Mouse (Mus musculus): ENCODE data around the gene Samm50. TPM values are rescaled to one million over a fixed set of nuclear protein-coding genes. Genes with fewer than 3 reads are reported as not detected.
A peak's percentile ranks its signal among the peaks of the same experiment; 100 is the strongest.

Gene Samm50
- polyA plus RNA-seq, 1 experiment: 37.1 TPM

GRCm38 (mm10) chr15:84171166-84171565 lies 20.9 kb upstream of the Samm50 start:
- no peak for TF ChIP-seq CTCF (IDR thresholded peaks at IDR 0.05; ENCODE audit: control insufficient read depth, insufficient read depth, low read length)
- no peak for TF ChIP-seq POLR2A (IDR thresholded peaks at IDR 0.05; ENCODE audit: borderline replicate concordance, control insufficient read depth, low read depth, low read length)
- 84% methylated on average over 7 of the region's 7 CpGs for WGBS

GRCm38 (mm10) chr15:84178733-84179132 lies 13.3 kb upstream of the Samm50 start:
- 72% methylated on average over 9 of the region's 9 CpGs for WGBS
- Histone ChIP-seq H3K27ac (ENCODE audit: control insufficient read depth, insufficient read depth, low read depth, low read length, poor library complexity) (no peak overlapping the region), H3K4me1 (ENCODE audit: control insufficient read depth, insufficient read depth, low read length) (peaks cover 2% of the 10 kb centered on the region; the same call in 1 of the 2 replicates), H3K4me3 (replicated peaks; ENCODE audit: control insufficient read depth, low read depth, low read length) (no peak overlapping the region)
- TF ChIP-seq POLR2A (IDR thresholded peaks at IDR 0.05; ENCODE audit: borderline replicate concordance, control insufficient read depth, low read depth, low read length) (no peak), CTCF (IDR thresholded peaks at IDR 0.05; ENCODE audit: control insufficient read depth, insufficient read depth, low read length) (no peak)

More at GRCm38 (mm10) chr15:84171166-84171565, 20.9 kb upstream of the Samm50 start:
- Histone ChIP-seq H3K4me3 (replicated peaks; ENCODE audit: control insufficient read depth, low read depth, low read length) (no peak overlapping the region), H3K4me1 (ENCODE audit: control insufficient read depth, insufficient read depth, low read length) (no peaks in the 10 kb centered on the region), H3K27ac (ENCODE audit: control insufficient read depth, insufficient read depth, low read depth, low read length, poor library complexity) (no peak overlapping the region)

GRCm38 (mm10) chr15:84182000-84182399 lies 10.0 kb upstream of the Samm50 start:
- WGBS: 72% methylated on average over 6 of the region's 6 CpGs
- TF ChIP-seq CTCF (IDR thresholded peaks at IDR 0.05; ENCODE audit: control insufficient read depth, insufficient read depth, low read length) (no peak), POLR2A (IDR thresholded peaks at IDR 0.05; ENCODE audit: borderline replicate concordance, control insufficient read depth, low read depth, low read length) (no peak)

GRCm38 (mm10) chr15:84183967-84184366 lies 8.1 kb upstream of the Samm50 start:
- H3K27ac ChIP-seq (ENCODE audit: control insufficient read depth, insufficient read depth, low read depth, low read length, poor library complexity): no peak overlapping the region
- 0% methylated on average over 1 of the region's 1 CpGs for WGBS
- peaks cover 2% of the 10 kb centered on the region; the same call in 1 of the 2 replicates for H3K4me1 ChIP-seq (ENCODE audit: control insufficient read depth, insufficient read depth, low read length)
- H3K4me3 ChIP-seq (replicated peaks; ENCODE audit: control insufficient read depth, low read depth, low read length): no peak overlapping the region
- TF ChIP-seq CTCF (IDR thresholded peaks at IDR 0.05; ENCODE audit: control insufficient read depth, insufficient read depth, low read length) (no peak), POLR2A (IDR thresholded peaks at IDR 0.05; ENCODE audit: borderline replicate concordance, control insufficient read depth, low read depth, low read length) (no peak)

More at GRCm38 (mm10) chr15:84182000-84182399, 10.0 kb upstream of the Samm50 start:
- no peak overlapping the region for H3K4me3 ChIP-seq (replicated peaks; ENCODE audit: control insufficient read depth, low read depth, low read length)
- H3K4me1 ChIP-seq (ENCODE audit: control insufficient read depth, insufficient read depth, low read length): peaks cover 2% of the 10 kb centered on the region; the same call in 1 of the 2 replicates
- no peak overlapping the region for H3K27ac ChIP-seq (ENCODE audit: control insufficient read depth, insufficient read depth, low read depth, low read length, poor library complexity)

GRCm38 (mm10) chr15:84186196-84186595 lies 5.8 kb upstream of the Samm50 start:
- H3K4me1 ChIP-seq (ENCODE audit: control insufficient read depth, insufficient read depth, low read length): peaks cover 4% of the 10 kb centered on the region
- no peak overlapping the region for H3K27ac ChIP-seq (ENCODE audit: control insufficient read depth, insufficient read depth, low read depth, low read length, poor library complexity)
- H3K4me3 ChIP-seq (replicated peaks; ENCODE audit: control insufficient read depth, low read depth, low read length): no peak overlapping the region
- TF ChIP-seq CTCF (IDR thresholded peaks at IDR 0.05; ENCODE audit: control insufficient read depth, insufficient read depth, low read length) (no peak), POLR2A (IDR thresholded peaks at IDR 0.05; ENCODE audit: borderline replicate concordance, control insufficient read depth, low read depth, low read length) (no peak)
- WGBS: 67% methylated on average over 4 of the region's 4 CpGs

GRCm38 (mm10) chr15:84188887-84189530 lies 3.0 kb upstream of the Samm50 start:
- Histone ChIP-seq H3K4me1 (ENCODE audit: control insufficient read depth, insufficient read depth, low read length) (peaks cover 4% of the 10 kb centered on the region), H3K27ac (ENCODE audit: control insufficient read depth, insufficient read depth, low read depth, low read length, poor library complexity) (no peak overlapping the region), H3K4me3 (replicated peaks; ENCODE audit: control insufficient read depth, low read depth, low read length) (no peak overlapping the region)
- TF ChIP-seq CTCF (IDR thresholded peaks at IDR 0.05; ENCODE audit: control insufficient read depth, insufficient read depth, low read length): no peak
- TF ChIP-seq POLR2A (IDR thresholded peaks at IDR 0.05; ENCODE audit: borderline replicate concordance, control insufficient read depth, low read depth, low read length): no peak
- 70% methylated on average over 2 of the region's 2 CpGs for WGBS

- no peak overlapping the region for H3K27ac ChIP-seq (ENCODE audit: control insufficient read depth, insufficient read depth, low read depth, low read length, poor library complexity)
- no peak for TF ChIP-seq POLR2A (IDR thresholded peaks at IDR 0.05; ENCODE audit: borderline replicate concordance, control insufficient read depth, low read depth, low read length)
- TF ChIP-seq CTCF (IDR thresholded peaks at IDR 0.05; ENCODE audit: control insufficient read depth, insufficient read depth, low read length): no peak
- 46% methylated on average over 3 of the region's 3 CpGs for WGBS
- no peak overlapping the region for H3K4me3 ChIP-seq (replicated peaks; ENCODE audit: control insufficient read depth, low read depth, low read length)
- H3K4me1 ChIP-seq (ENCODE audit: control insufficient read depth, insufficient read depth, low read length): peaks cover 4% of the 10 kb centered on the region
These were observed 2.2 kb upstream of the Samm50 start for GRCm38 (mm10) chr15:84189881-84190280.

- H3K4me3 ChIP-seq (replicated peaks; ENCODE audit: control insufficient read depth, low read depth, low read length): peak overlapping the region; percentile 95
- TF ChIP-seq POLR2A (IDR thresholded peaks at IDR 0.05; ENCODE audit: borderline replicate concordance, control insufficient read depth, low read depth, low read length): no peak
- TF ChIP-seq CTCF (IDR thresholded peaks at IDR 0.05; ENCODE audit: control insufficient read depth, insufficient read depth, low read length): no peak
- peak overlapping the region; percentile 89 for H3K27ac ChIP-seq (ENCODE audit: control insufficient read depth, insufficient read depth, low read depth, low read length, poor library complexity)
- 4% methylated on average over 9 of the region's 9 CpGs for WGBS
- peaks cover 4% of the 10 kb centered on the region for H3K4me1 ChIP-seq (ENCODE audit: control insufficient read depth, insufficient read depth, low read length)
These were observed 350 bp upstream of the Samm50 start for GRCm38 (mm10) chr15:84191724-84192057.
